Mouse (Mus musculus) neural tube, embryonic 11.5 days (tissue): Measurements from ENCODE around the gene Dnaaf2. TPM values are rescaled to one million over a fixed set of nuclear protein-coding genes. Genes with fewer than 3 reads are reported as not detected.

Source experiments
- ATAC-seq: fragments of 200-750 bp; cut with Nextera tagmentation; 2 replicates; pipeline ENCODE4 v1.8.0; 2017; ENCODE audit warnings: moderate number of reproducible peaks, mild to moderate bottlenecking, moderate TSS enrichment, moderate library complexity; ENCODE audit not compliant: insufficient read depth, low FRiP score, low TSS enrichment
- DNase-seq: peaks from one replicate; pipeline ENCODE4 v3.0.0-alpha.2; 2015; ENCODE audit warnings: low spot score
- H3K27ac ChIP-seq: fragments of 300-500 bp; sonication (generic); 2 replicates; pipeline ENCODE4 v1.5.1; 2014; ENCODE audit warnings: low read depth, mild to moderate bottlenecking, low read length
- H3K27me3 ChIP-seq: fragments of 300-500 bp; sonication (generic); 2 replicates; pipeline ENCODE4 v1.6.1; 2014; ENCODE audit warnings: mild to moderate bottlenecking, low read length, mixed read lengths; ENCODE audit not compliant: control insufficient read depth, insufficient read depth
- H3K36me3 ChIP-seq: fragments of 300-500 bp; sonication (generic); 2 replicates; pipeline ENCODE4 v1.6.1; 2014; ENCODE audit warnings: mild to moderate bottlenecking, low read length, moderate library complexity, mixed read lengths; ENCODE audit not compliant: control insufficient read depth, insufficient read depth
- H3K4me1 ChIP-seq: fragments of 300-500 bp; sonication (generic); 2 replicates; pipeline ENCODE4 v1.6.1; 2014; ENCODE audit warnings: low read length, mixed read lengths; ENCODE audit not compliant: control insufficient read depth, insufficient read depth
- H3K4me2 ChIP-seq: fragments of 300-500 bp; sonication (generic); 2 replicates; pipeline ENCODE4 v1.6.1; 2014; ENCODE audit warnings: low read depth, mild to moderate bottlenecking, moderate library complexity
- H3K4me3 ChIP-seq: fragments of 300-500 bp; sonication (generic); 2 replicates; pipeline ENCODE4 v1.5.1; 2014; ENCODE audit warnings: low read depth, low read length
- H3K9ac ChIP-seq: fragments of 300-500 bp; sonication (generic); 2 replicates; pipeline ENCODE4 v1.6.1; 2014; ENCODE audit warnings: mild to moderate bottlenecking, low read length
- H3K9me3 ChIP-seq: fragments of 300-500 bp; sonication (generic); 2 replicates; pipeline ENCODE4 v1.6.1; 2016; ENCODE audit warnings: low read length; ENCODE audit not compliant: control insufficient read depth
- WGBS: fragments of 180-500 bp; shearing (Covaris S2); extraction: QIAGEN DNeasy Blood & Tissue Kit; methylation state at CpG from one replicate; pipeline ENCODE4 v1.1.7; 2014; 5-methylcytosine and 5-hydroxymethylcytosine counted together
- polyA plus RNA-seq: library from polyadenylated mRNA; unstranded; fragments of >200 nt; fragmentation: Nextera tagmentation; extraction: Ambion mirVana; gene quantifications from 2 replicates; pipeline ENCODE4 v1.2.1, GENCODE M21; 2014

The Dnaaf2 gene
- polyA plus RNA-seq, 1 experiment from 2014 or later: 9.7 TPM

DNA sequence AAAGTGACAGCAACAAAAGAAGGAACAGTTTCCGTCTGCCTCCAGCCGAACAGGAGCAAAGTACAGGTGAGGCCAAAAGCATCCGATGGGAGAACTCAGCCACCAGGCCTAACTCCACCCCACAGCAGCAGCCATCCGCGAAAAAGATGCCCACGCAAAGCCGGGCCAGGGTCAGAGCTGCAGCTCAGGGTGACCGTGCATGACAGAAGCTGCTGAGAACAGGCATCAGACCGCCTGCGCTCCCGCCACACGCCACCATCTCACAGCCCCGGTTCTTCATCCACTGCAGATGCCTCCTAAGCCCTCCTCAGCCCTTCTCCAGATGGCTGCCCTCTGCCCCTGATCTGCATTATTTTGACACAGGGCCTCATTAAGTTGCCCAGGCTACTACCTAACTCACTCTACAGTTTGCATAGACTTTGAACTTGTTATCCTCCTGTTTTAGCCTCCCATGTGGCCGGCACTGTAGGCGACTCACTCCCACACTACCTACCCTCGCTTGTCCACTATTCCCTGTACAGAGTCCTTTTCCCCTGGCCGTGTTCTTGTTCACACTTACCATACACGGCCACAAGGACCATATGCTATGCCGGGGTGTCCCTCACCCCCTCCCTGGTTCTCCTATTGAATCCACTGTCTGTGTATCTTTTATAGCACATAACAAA, 22.5 kb upstream of the Dnaaf2 start:
- Histone ChIP-seq H3K27me3 (no peaks in the 10 kb centered on the region), H3K9me3 (no peaks in the 10 kb centered on the region), H3K36me3 (peaks cover 2% of the 10 kb centered on the region; the same call in 1 of the 2 replicates), H3K27ac (no peak overlapping the region), H3K4me2 (no peak overlapping the region), H3K4me3 (no peak overlapping the region), H3K9ac (no peak overlapping the region), H3K4me1 (no peaks in the 10 kb centered on the region)
- 92% methylated on average over 19 of the region's 19 CpGs for WGBS
- ATAC-seq: no peak
- DNase-seq: no peak

DNA sequence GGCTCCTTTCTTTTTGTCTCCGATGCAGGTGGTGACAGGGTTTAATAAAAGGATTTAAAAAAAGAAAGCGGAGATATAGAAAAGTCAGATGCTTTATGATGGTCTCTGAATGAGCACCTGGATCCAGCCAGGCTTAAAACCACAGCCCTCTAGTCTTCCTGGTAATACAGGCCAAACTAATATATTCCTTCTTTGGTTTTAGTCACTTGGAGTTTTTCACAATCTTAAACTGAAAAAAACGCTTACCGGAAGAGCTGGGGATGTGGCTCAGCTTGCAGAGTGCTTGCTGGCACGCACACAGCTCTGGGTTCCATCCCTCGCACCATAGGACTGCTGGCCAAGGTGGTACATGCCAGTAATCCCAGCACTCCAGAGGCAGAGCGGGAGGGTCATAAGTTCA, 18.4 kb upstream of the Dnaaf2 start:
- no peaks in the 10 kb centered on the region for H3K4me1 ChIP-seq
- H3K4me3 ChIP-seq: no peak overlapping the region
- H3K9me3 ChIP-seq: no peaks in the 10 kb centered on the region
- 97% methylated on average over 7 of the region's 7 CpGs for WGBS
- ATAC-seq: no peak
- H3K27ac ChIP-seq: no peak overlapping the region
- no peaks in the 10 kb centered on the region for H3K27me3 ChIP-seq
- no peak overlapping the region for H3K4me2 ChIP-seq
- no peak for DNase-seq
- H3K36me3 ChIP-seq: peaks cover 7% of the 10 kb centered on the region
- no peak overlapping the region for H3K9ac ChIP-seq

DNA sequence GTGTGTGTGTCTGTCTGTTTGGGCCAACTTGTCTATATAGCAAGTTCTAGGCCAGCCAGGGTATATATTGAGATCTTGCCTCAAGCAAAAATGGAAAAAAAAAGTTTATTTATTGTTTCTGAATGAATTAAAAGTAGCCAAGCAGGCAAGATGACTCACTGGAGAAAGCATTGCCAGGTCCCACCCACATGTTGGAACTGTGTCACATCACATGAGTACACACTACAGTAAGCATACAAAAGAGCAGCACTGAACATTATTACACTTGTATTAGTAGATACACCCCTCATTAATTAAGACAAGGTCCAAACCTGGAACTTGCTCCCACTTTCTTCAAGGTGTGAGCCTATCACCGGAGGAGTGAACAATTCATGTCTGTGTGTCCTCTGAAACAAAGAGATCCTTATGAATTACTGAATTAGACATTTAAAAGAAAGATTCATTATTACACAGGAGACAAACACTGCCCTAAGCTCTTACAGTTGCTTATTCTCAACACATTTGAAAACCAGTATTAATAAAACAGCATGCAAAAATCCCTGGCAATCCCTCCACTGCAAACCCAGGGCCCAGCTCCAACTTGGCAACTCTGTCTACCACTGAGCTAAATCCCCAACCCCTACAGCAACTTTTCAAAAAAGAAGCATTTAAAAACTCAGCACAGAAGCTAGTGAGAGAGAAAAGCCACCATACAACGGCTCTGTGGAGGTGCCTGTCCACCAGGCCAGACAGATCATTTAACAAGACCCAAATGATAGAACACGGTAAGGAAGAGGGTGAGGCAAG, 17.0 kb upstream of the Dnaaf2 start:
- H3K27me3 ChIP-seq: no peaks in the 10 kb centered on the region
- ATAC-seq: no peak
- H3K9ac ChIP-seq: no peak overlapping the region
- H3K4me1 ChIP-seq: no peaks in the 10 kb centered on the region
- H3K4me3 ChIP-seq: no peak overlapping the region
- no peak overlapping the region for H3K4me2 ChIP-seq
- no peak for DNase-seq
- no peaks in the 10 kb centered on the region for H3K9me3 ChIP-seq
- no peak overlapping the region for H3K27ac ChIP-seq
- peaks cover 5% of the 10 kb centered on the region; the same call in 1 of the 2 replicates for H3K36me3 ChIP-seq
- WGBS: 87% methylated on average over 3 of the region's 3 CpGs

DNA sequence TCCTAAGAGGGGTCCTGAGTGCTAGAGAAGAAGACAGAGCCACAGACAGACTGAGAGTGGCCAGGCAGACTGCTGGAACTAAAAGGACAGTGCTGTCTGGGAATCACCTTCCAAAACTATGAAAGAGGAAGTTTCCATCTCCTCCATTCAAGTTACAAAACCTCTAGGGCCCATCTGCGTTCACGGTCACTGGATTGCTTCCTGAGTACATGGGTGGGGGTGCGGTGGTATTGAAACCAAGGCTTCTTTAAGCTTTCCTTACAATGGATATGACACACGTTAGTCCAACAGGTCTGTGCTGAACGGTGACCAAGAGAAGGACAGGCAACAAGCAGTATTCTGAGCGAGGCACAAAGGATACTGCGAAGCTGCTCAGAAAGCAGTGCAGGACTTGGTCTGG, 16.2 kb upstream of the Dnaaf2 start:
- Histone ChIP-seq H3K9ac (no peak overlapping the region), H3K4me3 (no peak overlapping the region), H3K9me3 (no peaks in the 10 kb centered on the region), H3K36me3 (peaks cover 5% of the 10 kb centered on the region; the same call in 1 of the 2 replicates), H3K4me1 (no peaks in the 10 kb centered on the region), H3K27ac (no peak overlapping the region), H3K27me3 (no peaks in the 10 kb centered on the region), H3K4me2 (no peak overlapping the region)
- 95% methylated on average over 7 of the region's 7 CpGs for WGBS
- DNase-seq (no peak), ATAC-seq (no peak)

DNA sequence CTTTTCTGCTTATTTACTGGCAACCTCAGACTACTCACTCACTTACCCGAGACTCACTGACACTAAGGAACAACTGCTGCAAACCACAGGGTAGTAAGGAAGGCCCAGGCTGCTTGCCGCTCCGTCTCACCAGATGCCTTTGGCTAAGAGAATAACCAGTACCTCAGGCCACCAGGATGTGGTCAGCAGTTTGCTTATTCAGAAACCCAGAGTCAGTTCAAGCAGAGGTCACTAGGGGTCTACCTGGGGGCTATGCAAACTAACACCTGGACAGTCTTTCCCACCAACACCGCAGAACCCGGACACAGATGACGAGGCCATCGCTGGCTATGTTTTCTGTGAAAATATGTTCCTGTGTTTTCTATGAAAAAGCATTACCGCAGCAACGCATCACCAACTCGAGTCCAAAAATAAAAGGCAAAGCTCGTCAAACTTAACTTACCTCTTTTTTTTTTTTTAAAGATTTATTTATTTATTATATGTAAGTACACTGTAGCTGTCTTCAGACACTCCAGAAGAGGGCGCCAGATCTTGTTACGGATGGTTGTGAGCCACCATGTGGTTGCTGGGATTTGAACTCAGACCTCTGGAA, 15.1 kb upstream of the Dnaaf2 start:
- H3K4me1 ChIP-seq: no peaks in the 10 kb centered on the region
- WGBS: 95% methylated on average over 13 of the region's 13 CpGs
- no peaks in the 10 kb centered on the region for H3K27me3 ChIP-seq
- no peak overlapping the region for H3K27ac ChIP-seq
- H3K4me3 ChIP-seq: no peak overlapping the region
- no peak overlapping the region for H3K9ac ChIP-seq
- no peak for ATAC-seq
- no peak overlapping the region for H3K4me2 ChIP-seq
- H3K9me3 ChIP-seq: no peaks in the 10 kb centered on the region
- peaks cover 5% of the 10 kb centered on the region; the same call in 1 of the 2 replicates for H3K36me3 ChIP-seq
- DNase-seq: no peak

DNA sequence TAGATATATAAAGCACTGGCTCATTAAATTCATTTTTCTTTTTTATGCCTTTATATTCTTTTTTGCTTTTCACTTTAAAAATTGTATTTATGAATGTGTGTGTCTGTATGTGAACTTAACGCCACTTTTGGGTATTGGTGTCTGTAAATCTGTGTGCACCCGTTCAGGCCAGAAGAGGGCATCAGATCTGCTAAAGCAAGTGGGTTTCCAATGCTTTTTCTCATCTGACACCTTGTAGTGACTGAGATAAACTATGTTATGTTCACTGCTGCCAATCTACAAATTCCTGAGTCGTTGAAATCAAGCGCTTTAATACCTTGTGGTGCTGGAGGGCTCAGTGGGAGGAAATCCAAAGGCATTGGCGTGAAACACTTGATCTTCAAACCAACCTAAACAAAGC, 12.8 kb upstream of the Dnaaf2 start:
- no peak overlapping the region for H3K4me2 ChIP-seq
- ATAC-seq: no peak
- H3K4me1 ChIP-seq: no peaks in the 10 kb centered on the region
- H3K27ac ChIP-seq: no peak overlapping the region
- H3K9me3 ChIP-seq: no peaks in the 10 kb centered on the region
- H3K36me3 ChIP-seq: peaks cover 5% of the 10 kb centered on the region; the same call in 1 of the 2 replicates
- H3K4me3 ChIP-seq: no peak overlapping the region
- H3K9ac ChIP-seq: no peak overlapping the region
- H3K27me3 ChIP-seq: no peaks in the 10 kb centered on the region
- WGBS: 92% methylated on average over 5 of the region's 5 CpGs
- no peak for DNase-seq

DNA sequence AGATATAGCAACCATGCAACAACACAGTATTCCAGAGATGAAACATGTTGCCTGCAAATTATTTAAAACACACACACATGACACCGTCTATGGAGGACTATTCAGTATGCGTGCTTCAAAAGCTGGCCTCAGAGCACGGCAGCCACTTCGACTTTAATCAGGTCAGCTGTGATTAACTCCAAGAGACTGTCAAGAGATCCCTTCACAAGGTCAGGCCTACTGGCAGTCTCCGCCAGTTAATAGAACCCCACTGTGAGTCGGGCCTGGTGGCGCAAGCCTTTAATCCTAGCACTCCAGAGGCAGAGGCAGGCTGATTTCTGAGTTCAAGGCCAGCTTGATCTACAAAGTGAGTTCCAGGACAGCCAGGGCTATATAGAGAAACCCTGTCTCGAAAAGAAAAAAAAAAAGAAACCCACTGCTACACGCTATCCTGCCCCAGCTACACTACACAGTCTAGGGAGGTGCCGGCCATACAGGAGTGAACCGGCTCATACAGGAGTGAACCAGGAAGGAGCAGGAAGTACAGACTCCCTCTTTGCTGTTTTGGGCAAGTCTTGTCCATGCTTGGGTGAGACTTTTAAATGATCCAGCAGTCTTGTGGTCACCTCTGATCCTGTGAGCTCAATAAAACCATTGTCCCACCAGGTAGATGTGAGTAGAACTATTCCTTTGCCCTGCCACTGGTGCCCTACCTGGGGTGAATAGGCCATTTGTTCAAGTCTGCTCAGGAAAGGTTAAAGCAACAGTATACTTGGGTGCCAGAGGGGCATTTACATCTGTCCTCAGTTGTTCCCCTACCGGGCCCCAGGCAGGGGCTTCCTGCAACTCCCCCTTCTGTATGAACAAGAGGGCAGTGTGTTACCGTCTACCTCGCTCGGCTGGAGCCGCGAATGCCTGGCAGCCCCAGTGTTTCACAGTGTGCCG, 12.1 kb upstream of the Dnaaf2 start:
- Histone ChIP-seq H3K4me3 (no peak overlapping the region), H3K9me3 (no peaks in the 10 kb centered on the region), H3K4me2 (no peak overlapping the region), H3K36me3 (peaks cover 5% of the 10 kb centered on the region; the same call in 1 of the 2 replicates), H3K27me3 (no peaks in the 10 kb centered on the region), H3K27ac (no peak overlapping the region), H3K4me1 (no peaks in the 10 kb centered on the region), H3K9ac (no peak overlapping the region)
- DNase-seq (no peak), ATAC-seq (no peak)
- WGBS: 88% methylated on average over 18 of the region's 18 CpGs

DNA sequence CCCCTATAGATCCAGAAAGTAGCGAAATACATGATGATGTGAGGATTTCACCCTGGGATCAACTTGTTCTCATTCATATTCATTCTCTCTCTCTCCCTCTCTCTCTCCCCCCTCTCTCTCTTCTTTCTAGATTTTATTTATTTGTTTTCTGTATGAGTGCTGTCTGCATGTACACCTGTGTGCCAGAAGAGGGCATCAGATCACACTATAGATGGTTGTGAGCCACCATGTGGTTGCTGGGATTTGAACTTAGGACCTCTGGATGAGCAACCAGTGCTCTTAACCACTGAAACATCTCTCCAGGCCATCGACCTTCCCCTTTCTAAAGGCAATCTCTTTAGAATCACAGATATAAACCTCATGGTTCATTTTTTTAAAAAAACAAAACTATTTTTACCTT, 10.3 kb upstream of the Dnaaf2 start:
- Histone ChIP-seq H3K9ac (no peak overlapping the region), H3K4me1 (no peaks in the 10 kb centered on the region), H3K27me3 (no peaks in the 10 kb centered on the region), H3K4me3 (no peak overlapping the region), H3K36me3 (peaks cover 5% of the 10 kb centered on the region; the same call in 1 of the 2 replicates), H3K27ac (no peak overlapping the region), H3K4me2 (no peak overlapping the region), H3K9me3 (no peaks in the 10 kb centered on the region)
- ATAC-seq: no peak
- DNase-seq: no peak
- 93% methylated on average over 2 of the region's 2 CpGs for WGBS
